Mouse (Mus musculus): ENCODE measurements around the gene Unc5c. TPM values are rescaled to one million over a fixed set of nuclear protein-coding genes. Genes with fewer than 3 reads are reported as not detected.
A peak's percentile ranks its signal among the peaks of the same experiment; 100 is the strongest.

Unc5c gene
- 10.2 and 12.3 TPM in 2 replicates for polyA plus RNA-seq (2015; fragmentation: Nextera tagmentation; extraction: Ambion mirVana)

GRCm38 (mm10) chr3:141465104-141465705 is at the start of gene Unc5c:
Gene Unc5c, plus strand, starts transcription at chr3:141465216.
- WGBS = under 1% methylated on average over 43 of the region's 61 CpGs
- no peaks in the 10 kb centered on the region for H3K36me3 ChIP-seq (ENCODE audit: control insufficient read depth, insufficient read depth, low read length)
- ATAC-seq = peak; percentile 86

GRCm38 (mm10) chr3:141457475-141457874 is 7.5 kb upstream of the Unc5c start:
- Histone ChIP-seq H3K36me3 (ENCODE audit: control insufficient read depth, insufficient read depth, low read length) (no peaks in the 10 kb centered on the region), H3K4me3 (ENCODE audit: low read depth, low read length) (no peak overlapping the region), H3K27ac (ENCODE audit: low read length) (no peak overlapping the region), H3K27me3 (ENCODE audit: control insufficient read depth, insufficient read depth, low read depth, low read length) (no peaks in the 10 kb centered on the region), H3K4me2 (ENCODE audit: low read length) (no peak overlapping the region), H3K9ac (ENCODE audit: low read depth, low read length) (no peak overlapping the region), H3K9me3 (replicated peaks; ENCODE audit: control insufficient read depth, low read length, poor library complexity, severe bottlenecking) (no peaks in the 10 kb centered on the region), H3K4me1 (ENCODE audit: control insufficient read depth, insufficient read depth, low read length) (0 out of 2 replicates have a peak, but pooled peaks cover 3% of the 10 kb centered on the region)
- no peak for ATAC-seq
- whole genome bisulfite sequencing = 95% methylated on average over 2 of the region's 2 CpGs

More at GRCm38 (mm10) chr3:141465104-141465705, at the start of gene Unc5c:
- Histone ChIP-seq H3K27ac (ENCODE audit: low read length) (peak within 1 kb of the TSS; percentile 97), H3K4me1 (ENCODE audit: control insufficient read depth, insufficient read depth, low read length) (peaks cover 12% of the 10 kb centered on the region), H3K27me3 (ENCODE audit: control insufficient read depth, insufficient read depth, low read depth, low read length) (no peaks in the 10 kb centered on the region), H3K4me3 (ENCODE audit: low read depth, low read length) (peak within 1 kb of the TSS; percentile 93), H3K9ac (ENCODE audit: low read depth, low read length) (peak within 1 kb of the TSS; percentile 91), H3K9me3 (replicated peaks; ENCODE audit: control insufficient read depth, low read length, poor library complexity, severe bottlenecking) (no peaks in the 10 kb centered on the region), H3K4me2 (ENCODE audit: low read length) (peak within 1 kb of the TSS; percentile 81)

GRCm38 (mm10) chr3:141462482-141462881 is 2.5 kb upstream of the Unc5c start:
- H3K27ac ChIP-seq (ENCODE audit: low read length) = no peak overlapping the region
- H3K27me3 ChIP-seq (ENCODE audit: control insufficient read depth, insufficient read depth, low read depth, low read length) = no peaks in the 10 kb centered on the region
- 51% methylated on average over 7 of the region's 7 CpGs for WGBS
- no peak overlapping the region for H3K4me2 ChIP-seq (ENCODE audit: low read length)
- H3K4me1 ChIP-seq (ENCODE audit: control insufficient read depth, insufficient read depth, low read length) = peaks cover 8% of the 10 kb centered on the region
- H3K4me3 ChIP-seq (ENCODE audit: low read depth, low read length) = no peak overlapping the region
- H3K36me3 ChIP-seq (ENCODE audit: control insufficient read depth, insufficient read depth, low read length) = no peaks in the 10 kb centered on the region
- no peak for ATAC-seq
- H3K9ac ChIP-seq (ENCODE audit: low read depth, low read length) = no peak overlapping the region
- H3K9me3 ChIP-seq (replicated peaks; ENCODE audit: control insufficient read depth, low read length, poor library complexity, severe bottlenecking) = no peaks in the 10 kb centered on the region

- H3K4me3 ChIP-seq (ENCODE audit: low read depth, low read length) = peak overlapping the region; percentile 93
- peak overlapping the region; percentile 81 for H3K4me2 ChIP-seq (ENCODE audit: low read length)
- no peaks in the 10 kb centered on the region for H3K9me3 ChIP-seq (replicated peaks; ENCODE audit: control insufficient read depth, low read length, poor library complexity, severe bottlenecking)
- H3K36me3 ChIP-seq (ENCODE audit: control insufficient read depth, insufficient read depth, low read length) = no peaks in the 10 kb centered on the region
- ATAC-seq = peak; percentile 82
- peak overlapping the region; percentile 91 for H3K9ac ChIP-seq (ENCODE audit: low read depth, low read length)
- H3K27me3 ChIP-seq (ENCODE audit: control insufficient read depth, insufficient read depth, low read depth, low read length) = no peaks in the 10 kb centered on the region
- H3K27ac ChIP-seq (ENCODE audit: low read length) = peak overlapping the region; percentile 97
- peaks cover 12% of the 10 kb centered on the region for H3K4me1 ChIP-seq (ENCODE audit: control insufficient read depth, insufficient read depth, low read length)
- 0% methylated on average over 26 of the region's 26 CpGs for WGBS
Observed at GRCm38 (mm10) chr3:141464691-141465103, 319 bp upstream of the Unc5c start.

- Histone ChIP-seq H3K9me3 (replicated peaks; ENCODE audit: control insufficient read depth, low read length, poor library complexity, severe bottlenecking) (no peaks in the 10 kb centered on the region), H3K4me1 (ENCODE audit: control insufficient read depth, insufficient read depth, low read length) (peaks cover 12% of the 10 kb centered on the region), H3K27me3 (ENCODE audit: control insufficient read depth, insufficient read depth, low read depth, low read length) (no peaks in the 10 kb centered on the region), H3K9ac (ENCODE audit: low read depth, low read length) (peak overlapping the region; percentile 91), H3K4me3 (ENCODE audit: low read depth, low read length) (peak overlapping the region; percentile 93), H3K36me3 (ENCODE audit: control insufficient read depth, insufficient read depth, low read length) (no peaks in the 10 kb centered on the region), H3K4me2 (ENCODE audit: low read length) (peak overlapping the region; percentile 81), H3K27ac (ENCODE audit: low read length) (peak overlapping the region; percentile 97)
- ATAC-seq = peak; percentile 26
- WGBS = under 1% methylated on average over 20 of the region's 20 CpGs
Observed at GRCm38 (mm10) chr3:141466061-141466460, 1.0 kb downstream of the Unc5c start.

GRCm38 (mm10) chr3:141466727-141467335 is 1.8 kb downstream of the Unc5c start:
- Histone ChIP-seq H3K36me3 (ENCODE audit: control insufficient read depth, insufficient read depth, low read length) (no peaks in the 10 kb centered on the region), H3K4me3 (ENCODE audit: low read depth, low read length) (peak overlapping the region; percentile 93), H3K27ac (ENCODE audit: low read length) (peak overlapping the region; percentile 43; the same call in 1 of the 2 replicates), H3K9me3 (replicated peaks; ENCODE audit: control insufficient read depth, low read length, poor library complexity, severe bottlenecking) (no peaks in the 10 kb centered on the region), H3K27me3 (ENCODE audit: control insufficient read depth, insufficient read depth, low read depth, low read length) (no peaks in the 10 kb centered on the region), H3K4me1 (ENCODE audit: control insufficient read depth, insufficient read depth, low read length) (peaks cover 9% of the 10 kb centered on the region), H3K9ac (ENCODE audit: low read depth, low read length) (peak overlapping the region; percentile 91), H3K4me2 (ENCODE audit: low read length) (peak overlapping the region; percentile 81)
- ATAC-seq = no peak
- WGBS = 10% methylated on average over 3 of the region's 3 CpGs

GRCm38 (mm10) chr3:141469338-141469737 is 4.3 kb downstream of the Unc5c start:
- H3K4me2 ChIP-seq (ENCODE audit: low read length) = peak overlapping the region; percentile 43
- H3K9ac ChIP-seq (ENCODE audit: low read depth, low read length) = no peak overlapping the region
- no peaks in the 10 kb centered on the region for H3K9me3 ChIP-seq (replicated peaks; ENCODE audit: control insufficient read depth, low read length, poor library complexity, severe bottlenecking)
- no peak for ATAC-seq
- H3K4me1 ChIP-seq (ENCODE audit: control insufficient read depth, insufficient read depth, low read length) = peaks cover 9% of the 10 kb centered on the region
- H3K36me3 ChIP-seq (ENCODE audit: control insufficient read depth, insufficient read depth, low read length) = no peaks in the 10 kb centered on the region
- H3K27ac ChIP-seq (ENCODE audit: low read length) = no peak overlapping the region
- no peaks in the 10 kb centered on the region for H3K27me3 ChIP-seq (ENCODE audit: control insufficient read depth, insufficient read depth, low read depth, low read length)
- WGBS = 50% methylated on average over 2 of the region's 2 CpGs
- peak overlapping the region; percentile 9; the same call in 1 of the 2 replicates for H3K4me3 ChIP-seq (ENCODE audit: low read depth, low read length)

GRCm38 (mm10) chr3:141473205-141473604 is 8.2 kb downstream of the Unc5c start:
- Histone ChIP-seq H3K4me3 (ENCODE audit: low read depth, low read length) (no peak overlapping the region), H3K27me3 (ENCODE audit: control insufficient read depth, insufficient read depth, low read depth, low read length) (no peaks in the 10 kb centered on the region), H3K36me3 (ENCODE audit: control insufficient read depth, insufficient read depth, low read length) (no peaks in the 10 kb centered on the region), H3K9me3 (replicated peaks; ENCODE audit: control insufficient read depth, low read length, poor library complexity, severe bottlenecking) (no peaks in the 10 kb centered on the region), H3K4me1 (ENCODE audit: control insufficient read depth, insufficient read depth, low read length) (peaks cover 4% of the 10 kb centered on the region; the same call in 1 of the 2 replicates), H3K4me2 (ENCODE audit: low read length) (no peak overlapping the region), H3K9ac (ENCODE audit: low read depth, low read length) (no peak overlapping the region), H3K27ac (ENCODE audit: low read length) (no peak overlapping the region)
- WGBS = 81% methylated on average over 5 of the region's 5 CpGs
- ATAC-seq = no peak

- no peaks in the 10 kb centered on the region for H3K36me3 ChIP-seq (ENCODE audit: control insufficient read depth, insufficient read depth, low read length)
- no peaks in the 10 kb centered on the region for H3K27me3 ChIP-seq (ENCODE audit: control insufficient read depth, insufficient read depth, low read depth, low read length)
- 89% methylated on average over 5 of the region's 5 CpGs for WGBS
- no peak overlapping the region for H3K9ac ChIP-seq (ENCODE audit: low read depth, low read length)
- H3K4me3 ChIP-seq (ENCODE audit: low read depth, low read length) = no peak overlapping the region
- no peak for ATAC-seq
- no peaks in the 10 kb centered on the region for H3K9me3 ChIP-seq (replicated peaks; ENCODE audit: control insufficient read depth, low read length, poor library complexity, severe bottlenecking)
- H3K4me2 ChIP-seq (ENCODE audit: low read length) = no peak overlapping the region
- no peaks in the 10 kb centered on the region for H3K4me1 ChIP-seq (ENCODE audit: control insufficient read depth, insufficient read depth, low read length)
- H3K27ac ChIP-seq (ENCODE audit: low read length) = no peak overlapping the region
Observed at GRCm38 (mm10) chr3:141475389-141475788, 10.4 kb downstream of the Unc5c start.

Measured in midbrain, embryonic 16.5 days (tissue).